Mouse (Mus musculus) forebrain, embryonic 16.5 days (tissue): ENCODE measurements around the gene Cer1. TPM values are rescaled to one million over a fixed set of nuclear protein-coding genes. Genes with fewer than 3 reads are reported as not detected.

Experiments used
- ATAC-seq: fragments of 200-750 bp; cut with Nextera tagmentation; 2 replicates; pipeline ENCODE4 v1.8.0; 2017; ENCODE audit warnings: mild to moderate bottlenecking, moderate library complexity
- H3K27ac ChIP-seq: fragments of 300-500 bp; sonication (generic); 2 replicates; pipeline ENCODE4 v1.5.1; 2014; ENCODE audit warnings: low read length, control low read depth
- H3K27me3 ChIP-seq: fragments of 300-500 bp; sonication (generic); replicated peaks from 2 replicates; pipeline ENCODE4 v1.6.1; 2014; ENCODE audit warnings: low read length; ENCODE audit not compliant: control insufficient read depth, insufficient read depth
- H3K36me3 ChIP-seq: fragments of 300-500 bp; sonication (generic); 2 replicates; pipeline ENCODE4 v1.6.1; 2014; ENCODE audit not compliant: control insufficient read depth, insufficient read depth
- H3K4me1 ChIP-seq: fragments of 300-500 bp; sonication (generic); replicated peaks from 2 replicates; pipeline ENCODE4 v1.6.1; 2014; ENCODE audit warnings: low read length; ENCODE audit not compliant: control insufficient read depth, insufficient read depth
- H3K4me2 ChIP-seq: fragments of 300-500 bp; sonication (generic); 2 replicates; pipeline ENCODE4 v1.6.1; 2014; ENCODE audit warnings: mild to moderate bottlenecking, low read length, control low read depth
- H3K4me3 ChIP-seq: fragments of 300-500 bp; sonication (generic); replicated peaks from 2 replicates; pipeline ENCODE4 v1.5.1; 2014; ENCODE audit warnings: mild to moderate bottlenecking, low read length, control low read depth
- H3K9ac ChIP-seq: fragments of 300-500 bp; sonication (generic); replicated peaks from 2 replicates; pipeline ENCODE4 v1.6.1; 2014; ENCODE audit warnings: low read depth, low read length, control low read depth
- H3K9me3 ChIP-seq: fragments of 300-500 bp; sonication (generic); 2 replicates; pipeline ENCODE4 v1.6.1; 2016; ENCODE audit warnings: low read length; ENCODE audit not compliant: control insufficient read depth
- WGBS: fragments of 180-500 bp; shearing (Covaris S2); extraction: QIAGEN DNeasy Blood & Tissue Kit; methylation state at CpG from one replicate; pipeline ENCODE4 v1.1.7; 2014; 5-methylcytosine and 5-hydroxymethylcytosine counted together
- polyA plus RNA-seq: library from polyadenylated mRNA; unstranded; fragments of >200 nt; fragmentation: Nextera tagmentation; extraction: Ambion mirVana; gene quantifications from 2 replicates; pipeline ENCODE4 v1.2.1, GENCODE M21; 2015

The Cer1 gene
- polyA plus RNA-seq, 1 experiment from 2014 or later, result not detected

DNA sequence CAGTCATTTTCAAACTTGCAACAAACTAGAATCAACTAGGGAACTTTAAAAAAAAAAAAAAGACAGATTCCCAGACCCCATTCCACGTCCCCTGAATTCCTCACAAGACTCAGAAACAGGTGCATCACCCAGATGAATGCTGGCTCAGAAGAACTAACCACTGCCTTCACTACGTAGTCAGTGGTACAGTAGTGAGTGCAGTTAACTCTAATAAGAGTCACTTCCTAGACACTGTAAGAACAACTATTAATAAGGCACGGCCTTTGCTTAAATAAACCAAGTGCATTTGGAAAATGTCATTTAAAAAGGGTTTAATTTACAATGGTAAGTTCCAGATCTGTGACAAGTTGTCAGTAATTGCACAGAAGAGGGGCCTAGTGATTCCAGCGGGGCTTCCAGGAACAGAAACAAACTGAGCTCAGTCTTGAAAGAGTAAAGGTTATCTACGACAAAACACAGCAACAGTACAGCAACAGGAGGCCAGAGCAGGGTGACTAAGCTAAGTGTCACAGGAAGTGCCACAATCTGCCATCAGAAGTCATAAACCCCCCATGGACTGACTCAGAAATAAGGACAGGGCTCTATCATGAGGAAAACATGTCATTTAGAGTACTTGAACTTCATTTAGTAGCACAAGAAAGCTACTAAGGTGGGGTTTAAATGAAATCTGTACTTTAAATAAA lies 36.3 kb downstream of the Cer1 start:
- Histone ChIP-seq H3K9ac (no peak overlapping the region), H3K9me3 (no peaks in the 10 kb centered on the region), H3K27me3 (no peaks in the 10 kb centered on the region), H3K36me3 (peaks cover 4% of the 10 kb centered on the region; the same call in 1 of the 2 replicates), H3K27ac (no peak overlapping the region), H3K4me3 (no peak overlapping the region), H3K4me1 (no peaks in the 10 kb centered on the region), H3K4me2 (no peak overlapping the region)
- ATAC-seq, result no peak
- 52% methylated on average over 5 of the region's 5 CpGs for WGBS

DNA sequence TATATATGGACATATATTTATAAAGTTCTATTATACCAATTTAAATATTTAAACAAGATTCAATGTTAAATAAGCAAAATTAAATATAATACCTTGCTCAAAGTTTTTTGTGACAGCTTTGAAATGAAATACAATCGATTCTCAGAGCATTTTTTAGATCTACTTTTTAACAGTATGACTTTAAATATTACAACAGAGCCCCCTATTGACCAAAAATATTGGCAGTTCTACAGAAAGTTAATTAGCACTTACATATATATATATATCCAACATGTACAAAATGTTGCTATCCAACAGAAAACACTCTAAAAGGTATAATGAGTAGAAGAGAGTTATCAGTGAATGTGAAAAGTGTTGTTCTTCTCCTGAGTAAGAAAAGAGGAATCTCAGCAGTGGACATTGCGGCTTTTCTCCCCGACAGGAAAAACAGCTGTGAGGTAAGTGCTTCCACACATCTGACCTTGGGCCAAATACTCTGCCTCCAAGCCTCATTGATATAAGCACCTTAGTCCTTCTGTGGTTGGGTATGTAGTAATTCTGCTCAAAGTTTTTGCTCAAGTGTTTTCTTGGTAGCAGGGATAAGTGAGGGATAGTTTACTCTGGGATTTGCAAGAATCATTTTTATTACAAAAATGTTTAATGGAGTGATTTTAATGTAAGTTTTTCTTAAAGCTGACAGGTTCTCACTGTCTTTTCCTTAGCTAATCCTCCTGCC lies 47.3 kb downstream of the Cer1 start:
- ATAC-seq, result no peak
- no peak overlapping the region for H3K4me3 ChIP-seq
- H3K4me2 ChIP-seq, result no peak overlapping the region
- peaks cover 7% of the 10 kb centered on the region for H3K36me3 ChIP-seq
- H3K9ac ChIP-seq, result no peak overlapping the region
- 67% methylated on average over 3 of the region's 3 CpGs for WGBS
- H3K27me3 ChIP-seq, result no peaks in the 10 kb centered on the region
- no peaks in the 10 kb centered on the region for H3K4me1 ChIP-seq
- H3K27ac ChIP-seq, result no peak overlapping the region
- H3K9me3 ChIP-seq, result no peaks in the 10 kb centered on the region

Other genes with a start within 250 kb of the Cer1 start
- 263 and 276 TPM in 2 replicates for gene Nfib, start 179.4 kb downstream of the Cer1 start, polyA plus RNA-seq
- 19.7 and 20.1 TPM in 2 replicates for gene Zdhhc21, start 25.2 kb downstream of the Cer1 start, polyA plus RNA-seq
- gene Frem1, start 167.2 kb upstream of the Cer1 start, polyA plus RNA-seq, result 1.3 and 1.7 TPM in 2 replicates